Mouse (Mus musculus) right cerebral cortex, postnatal 14 days (tissue): ENCODE results near the gene Calml4.
"Not testable (repeated sequence)": the region's sequence is repeated elsewhere in the genome, so short reads cannot be mapped to it uniquely, and the experiment has no call there.

Experiments
- DNase-seq: peaks from one replicate; pipeline ENCODE4 v3.0.0; 2022

Calml4 gene

GRCm38 (mm10) chr9:62835705-62836446 is 22.0 kb upstream of the Calml4 start:
- DNase-seq: no peak

GRCm38 (mm10) chr9:62837611-62838010 is 20.3 kb upstream of the Calml4 start:
- DNase-seq: no peak

DNA sequence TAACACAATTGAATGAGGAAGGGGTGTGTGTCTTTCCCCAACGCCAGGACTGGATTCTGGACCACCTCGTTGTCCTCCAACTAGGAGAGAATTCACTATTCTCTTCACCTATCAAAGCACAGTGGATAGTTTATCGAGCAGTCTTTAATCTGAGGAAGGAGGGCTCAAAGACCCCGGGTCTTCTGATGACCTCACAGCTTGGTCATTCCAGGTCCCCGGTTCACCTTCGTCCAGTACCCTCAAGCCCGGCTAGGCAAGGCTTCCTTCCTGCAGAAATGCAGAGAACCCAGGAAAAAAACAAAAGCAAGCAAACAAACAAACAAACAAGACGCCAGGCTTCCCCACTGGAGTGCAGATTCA is 19.8 kb upstream of the Calml4 start:
- no peak for DNase-seq

DNA sequence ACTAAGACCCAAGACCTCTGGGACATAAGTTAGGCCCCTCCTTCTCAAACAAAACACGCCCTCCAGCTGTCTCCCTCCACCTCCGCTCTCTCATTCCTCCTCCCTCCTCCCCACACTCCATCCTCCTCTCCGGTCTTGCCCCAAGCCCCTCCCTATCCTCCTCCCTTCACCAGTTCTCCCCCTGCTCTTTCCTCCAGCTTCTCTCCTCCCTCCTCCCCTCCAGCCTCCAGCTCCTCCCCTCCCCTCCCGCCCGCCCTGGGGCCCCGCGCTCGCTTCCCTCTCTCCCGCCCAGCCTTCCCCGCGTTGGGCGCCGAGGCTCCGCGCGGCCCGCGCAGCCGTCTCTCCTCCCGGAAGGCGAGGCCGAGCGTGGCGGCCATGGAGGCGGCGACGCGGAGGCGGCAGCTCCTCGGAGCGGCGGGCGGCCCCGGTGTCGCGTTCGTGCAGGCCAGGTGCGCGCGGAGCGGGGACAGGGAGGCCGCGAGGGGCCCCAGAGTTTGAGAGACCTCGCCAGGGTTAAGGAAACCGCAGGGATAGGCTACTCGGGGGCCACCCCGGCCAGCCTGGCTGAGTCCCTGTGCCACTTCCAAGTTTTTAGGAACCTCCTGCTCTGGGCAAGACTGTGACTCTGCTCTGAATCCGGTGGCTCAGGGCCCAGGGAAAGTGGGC is 19.2 kb upstream of the Calml4 start, which contains the start of gene Cln6:
Gene Cln6, plus strand, starts transcription at position 280 of the 666 bp plus-strand sequence.
- peak; percentile 62 for DNase-seq

DNA sequence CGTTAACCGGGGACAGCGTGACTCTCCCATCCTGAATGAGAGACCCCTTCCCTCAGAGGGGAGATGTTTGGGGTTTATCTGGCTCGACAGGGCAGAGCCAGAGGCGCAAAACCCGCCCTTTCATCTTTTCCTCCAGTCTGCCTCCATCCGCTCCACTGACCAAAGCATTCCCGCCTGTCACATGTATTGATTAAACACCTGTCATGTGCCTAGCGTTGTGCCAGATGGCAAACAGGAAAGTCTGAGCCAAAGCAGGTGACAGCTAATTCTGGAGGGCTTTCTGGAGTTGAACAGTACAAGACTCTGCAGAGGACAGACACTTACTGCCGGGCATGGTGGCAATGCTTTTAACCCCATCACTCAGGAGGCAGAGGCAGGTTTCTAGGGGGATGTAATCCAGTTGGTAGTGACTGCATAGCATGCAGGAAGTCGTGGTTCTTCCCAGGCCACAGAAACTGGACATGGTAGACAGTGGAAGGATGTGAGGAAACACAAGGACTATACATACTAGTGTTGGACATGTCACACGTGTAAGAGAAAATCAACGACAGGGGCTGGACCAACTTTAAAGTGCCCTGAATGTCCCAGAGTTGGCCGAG is 18.6 kb upstream of the Calml4 start:
- no peak for DNase-seq

DNA sequence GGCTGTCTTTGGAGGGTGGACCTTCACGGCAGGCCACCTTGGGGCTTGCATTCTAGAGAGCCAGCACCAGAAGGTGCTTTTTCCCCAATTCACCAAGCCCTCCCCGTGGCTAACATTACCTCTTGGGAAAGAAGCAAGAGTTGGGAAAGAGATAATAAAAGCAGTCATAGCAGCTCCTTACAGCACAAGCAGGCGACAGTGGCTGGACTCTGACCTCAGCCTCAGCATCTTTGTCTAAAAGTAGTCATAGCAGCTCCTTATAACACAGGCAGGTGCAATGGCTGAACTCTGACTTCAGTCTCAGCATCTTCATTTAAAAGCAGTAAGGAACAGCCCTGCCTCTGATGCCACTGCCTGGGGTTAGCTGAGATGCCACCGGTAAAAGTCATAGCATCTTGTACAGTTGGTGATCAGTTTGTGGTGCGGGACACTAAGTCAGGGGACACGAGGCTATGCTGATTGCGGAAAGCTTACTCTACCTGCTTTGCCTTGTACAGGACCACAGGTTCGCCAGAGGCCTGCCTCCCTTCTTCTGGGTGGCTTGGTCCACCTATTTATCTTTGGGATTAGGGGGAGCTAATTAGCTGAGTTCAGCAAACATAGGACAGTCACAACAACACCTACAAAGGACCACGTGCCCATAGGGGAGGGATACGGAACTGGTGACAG is 14.4 kb upstream of the Calml4 start:
- DNase-seq: no peak

- DNase-seq: no peak
Measured at GRCm38 (mm10) chr9:62844461-62844860, 13.4 kb upstream of the Calml4 start.

DNA sequence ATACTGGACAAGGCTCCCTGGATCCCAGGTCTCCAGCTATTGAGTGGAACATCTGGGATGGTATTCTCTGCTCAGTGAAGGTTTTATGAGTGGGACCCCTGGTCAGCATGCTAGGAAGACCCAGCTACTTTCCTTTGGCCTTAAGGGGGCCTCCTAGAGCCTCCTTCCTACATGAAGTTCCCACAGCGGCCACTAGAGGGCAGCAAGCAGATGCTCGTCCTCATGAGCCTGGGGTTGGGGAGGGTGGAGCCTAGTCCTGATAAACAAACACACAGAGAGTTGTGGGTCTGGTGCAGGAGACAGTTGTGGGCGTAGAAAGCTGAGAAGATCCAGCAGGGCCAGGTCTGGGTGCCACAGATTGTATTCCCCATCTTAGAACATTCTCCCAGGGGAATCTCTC is 10.2 kb upstream of the Calml4 start:
- DNase-seq: peak; percentile 89

DNA sequence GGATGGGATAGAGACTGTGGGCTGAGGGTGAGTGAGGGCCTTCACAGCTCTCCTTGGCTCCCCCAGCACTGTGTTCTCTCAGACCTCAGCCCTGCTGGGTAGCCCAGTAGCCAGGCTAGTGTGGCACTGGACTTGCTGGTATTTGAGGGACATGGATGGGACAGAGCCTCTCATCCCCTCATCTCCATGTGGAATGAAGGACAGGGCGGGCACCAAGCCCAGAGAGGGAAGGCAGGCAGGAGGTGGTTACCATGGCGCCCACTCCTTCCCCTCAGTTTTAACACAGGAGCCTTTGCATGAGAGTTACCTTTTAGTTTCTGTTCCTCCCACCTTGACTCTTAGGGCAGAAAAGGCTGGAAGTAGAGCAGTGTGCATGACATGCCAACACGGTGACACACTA is 9.2 kb upstream of the Calml4 start:
- DNase-seq: no peak

- no peak for DNase-seq
Measured at GRCm38 (mm10) chr9:62851571-62851970, 6.3 kb upstream of the Calml4 start.

- DNase-seq: no peak
Measured at GRCm38 (mm10) chr9:62854483-62854882, 3.4 kb upstream of the Calml4 start.

DNA sequence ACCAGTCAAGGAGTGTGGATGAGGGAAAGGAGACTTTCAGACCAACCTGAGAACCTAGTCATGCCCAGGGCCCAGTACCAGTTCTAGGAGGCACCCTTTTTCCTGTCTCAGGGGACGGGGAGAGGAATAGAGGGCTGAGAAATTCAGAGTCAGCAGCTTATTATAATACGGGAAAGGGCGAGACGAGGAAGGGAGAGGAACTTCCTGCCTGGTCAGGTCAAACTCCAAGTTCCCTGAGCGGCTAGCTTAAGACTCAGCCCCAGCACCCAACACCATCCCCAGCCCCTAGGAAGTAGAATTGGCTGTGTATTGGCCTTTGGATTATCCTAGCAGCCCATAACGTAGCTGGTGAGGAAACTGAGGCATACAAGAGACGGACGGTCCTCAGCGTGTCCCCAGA is 664 bp upstream of the Calml4 start:
- DNase-seq: no peak

- no peak for DNase-seq
Measured at GRCm38 (mm10) chr9:62858266-62859019, 563 bp downstream of the Calml4 start.

DNA sequence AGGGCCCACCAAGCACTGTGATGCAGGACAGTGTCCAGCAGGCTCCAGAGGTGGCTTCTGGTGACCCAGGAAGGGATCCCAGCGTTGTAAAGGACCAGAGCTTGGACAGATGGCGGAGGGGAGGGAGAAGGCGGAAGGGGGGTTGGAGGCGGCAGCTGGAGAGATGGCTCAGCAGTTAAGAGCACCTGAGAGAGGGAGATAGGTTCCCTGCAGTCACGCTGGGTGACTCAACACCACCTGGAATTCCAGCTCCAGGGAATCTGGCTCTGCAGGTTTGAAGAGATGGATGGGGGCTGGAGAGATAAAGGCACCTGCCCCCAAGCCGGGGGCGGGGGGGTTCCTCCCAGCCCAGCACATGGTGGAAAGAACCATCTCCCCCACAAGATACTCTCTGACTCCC is 2.2 kb downstream of the Calml4 start:
- DNase-seq: not testable (repeated sequence)

- DNase-seq: no peak
Measured at GRCm38 (mm10) chr9:62860866-62861265, 3.0 kb downstream of the Calml4 start.

DNA sequence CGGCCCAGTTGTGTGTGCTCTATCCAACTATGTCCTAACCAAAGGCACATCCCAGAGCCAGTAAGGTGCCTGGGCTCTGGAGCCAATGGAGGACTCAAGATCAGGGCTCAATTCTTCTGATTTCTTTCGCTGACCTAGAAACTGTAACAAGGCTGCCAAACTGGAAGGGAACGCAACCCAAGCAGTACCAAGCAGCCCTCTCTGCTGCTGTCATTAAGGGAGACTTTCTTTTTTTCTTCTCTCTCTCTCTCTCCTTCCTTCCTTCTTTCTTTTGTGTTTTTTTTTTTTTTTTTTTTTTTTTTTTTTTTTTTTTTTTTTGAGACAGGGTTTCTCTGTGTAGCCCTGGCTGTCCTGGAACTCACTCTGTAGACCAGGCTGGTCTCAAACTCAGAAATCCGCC is 11.4 kb downstream of the Calml4 start:
- not testable (repeated sequence) for DNase-seq

DNA sequence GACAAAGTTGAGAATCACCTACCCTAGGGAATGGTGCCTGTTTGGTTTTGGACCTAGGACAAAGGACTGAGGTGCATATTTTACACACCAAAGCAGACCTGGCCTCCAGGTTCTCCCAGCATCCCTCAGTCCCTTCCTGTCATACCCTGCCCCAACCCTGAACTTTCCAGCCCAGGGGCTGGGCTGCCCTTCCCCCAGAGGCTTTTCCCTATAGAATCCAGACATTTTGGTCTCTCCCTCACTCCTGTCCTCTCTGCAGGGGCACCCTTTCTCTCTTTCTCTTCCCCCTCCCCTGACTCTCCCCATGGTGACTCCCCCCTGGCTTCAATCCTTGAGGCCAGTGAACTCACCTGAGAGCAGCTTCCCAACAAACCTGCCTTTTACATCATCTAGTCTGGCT is 12.8 kb downstream of the Calml4 start:
- no peak for DNase-seq

DNA sequence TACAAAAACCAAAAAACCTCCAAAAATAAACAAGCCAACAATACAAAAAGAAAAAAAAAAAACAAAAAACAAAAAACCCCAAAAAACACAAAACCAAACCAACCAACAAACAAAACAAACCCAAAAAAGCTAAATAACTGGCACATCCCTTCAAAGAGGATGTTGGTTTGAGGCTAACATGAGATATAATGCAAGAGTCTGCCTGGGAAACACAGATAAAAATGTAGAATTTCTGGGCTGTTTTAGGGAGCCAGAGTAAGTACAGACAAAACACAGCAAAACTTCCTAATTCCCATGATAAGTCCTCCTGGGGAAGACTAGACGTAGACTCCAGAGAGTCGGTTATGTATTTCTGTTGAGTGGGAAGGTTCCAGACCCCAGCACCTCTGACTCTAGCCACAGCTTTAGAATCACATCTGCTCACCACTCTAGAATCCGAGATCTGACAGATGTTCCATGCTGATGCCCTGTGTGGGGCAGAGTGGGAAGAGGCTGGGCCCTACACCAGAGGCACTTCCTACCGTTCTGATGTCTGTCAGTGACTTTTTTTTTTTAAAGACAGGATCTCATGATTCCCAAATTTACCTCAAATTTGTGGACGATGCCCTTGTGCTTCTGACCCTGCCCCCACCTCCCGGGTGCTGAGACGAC is 19.2 kb downstream of the Calml4 start:
- no peak for DNase-seq

DNA sequence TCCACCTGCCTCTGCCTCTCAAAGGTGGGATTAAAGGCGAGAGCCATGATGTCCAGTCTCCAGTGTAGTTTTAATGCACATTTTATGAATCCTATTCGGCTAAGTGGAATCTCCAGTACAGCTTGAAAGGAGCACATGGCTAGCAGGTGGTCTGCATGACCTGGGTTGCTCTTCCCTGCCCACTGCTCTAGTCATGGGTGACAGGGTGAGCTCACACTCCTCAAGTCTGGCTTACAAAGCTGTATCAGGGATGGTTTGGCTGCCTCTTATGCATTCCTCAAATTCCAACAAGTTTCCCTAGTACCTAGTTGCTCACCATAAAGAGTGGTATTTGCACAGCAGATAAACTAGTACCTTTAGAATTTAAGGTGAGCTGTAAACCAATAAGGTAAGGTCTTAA is 19.9 kb downstream of the Calml4 start:
- no peak for DNase-seq

GRCm38 (mm10) chr9:62881871-62882270 is 24.0 kb downstream of the Calml4 start:
- DNase-seq: no peak

DNA sequence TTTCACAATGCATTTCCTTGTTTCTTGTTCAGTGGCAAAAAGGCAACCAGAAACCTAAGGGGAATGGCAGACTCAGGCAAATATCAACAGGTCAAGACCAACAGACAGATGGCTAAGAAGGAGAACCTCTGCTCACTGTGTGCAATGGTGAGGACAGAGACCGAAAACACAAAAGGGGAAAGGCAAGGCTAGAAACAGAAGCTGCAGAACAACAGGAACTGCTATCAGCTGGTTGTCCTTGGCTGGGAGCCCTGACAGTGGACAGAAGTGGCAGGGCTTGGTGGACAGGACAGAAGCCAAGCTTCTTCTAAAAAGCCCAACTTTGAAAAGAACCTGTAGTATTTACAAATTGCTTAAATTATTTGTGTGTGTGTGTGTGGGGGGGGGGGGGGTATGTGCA is 36.6 kb downstream of the Calml4 start:
- DNase-seq: no peak

- DNase-seq: no peak
Measured at GRCm38 (mm10) chr9:62901736-62902135, 43.9 kb downstream of the Calml4 start.
